Mouse (Mus musculus) lung, adult 2 months (tissue): ENCODE measurements around the gene Srrm3.

Source experiments
- CTCF ChIP-seq: fragments of 200-500 bp; IDR thresholded peaks from 2 replicates; pipeline ENCODE4 v1.5.1; 2011; ENCODE audit warnings: mild to moderate bottlenecking, low read length, control low read depth; ENCODE audit not compliant: insufficient read depth
- POLR2A ChIP-seq: fragments of 200-500 bp; IDR thresholded peaks from 2 replicates; pipeline ENCODE4 v1.6.1; 2011; ENCODE audit warnings: low read depth, mild to moderate bottlenecking, control low read depth, low read length, borderline replicate concordance; ENCODE audit errors: extremely low read depth

DNA sequence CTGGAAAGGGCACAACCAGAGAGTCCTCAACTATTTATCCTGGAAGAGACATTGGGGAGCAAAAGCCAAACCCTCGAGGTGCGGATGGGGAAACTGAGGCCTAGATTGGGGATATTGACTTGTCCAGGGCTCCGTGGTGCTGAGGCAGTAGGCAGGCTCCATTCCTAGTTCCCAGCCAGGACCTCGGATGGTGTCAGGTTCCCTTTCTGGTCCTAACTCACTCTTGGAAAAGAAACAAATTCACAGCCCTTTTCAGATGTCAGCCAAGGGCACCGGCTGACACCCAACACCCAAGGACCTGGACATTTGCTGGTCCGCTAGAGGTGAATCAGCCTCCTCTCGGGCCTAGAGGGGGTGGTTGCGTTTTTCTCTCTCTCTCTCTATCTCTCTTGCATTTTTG is 60.0 kb downstream of the Srrm3 start:
- TF ChIP-seq CTCF, result no peak
- no peak for TF ChIP-seq POLR2A
